Mouse (Mus musculus) macrophage (primary cell): Measurements from ENCODE around the gene Foxl2. TPM values are rescaled to one million over a fixed set of nuclear protein-coding genes. Genes with fewer than 3 reads are reported as not detected.

Experiments
- H3K27ac ChIP-seq: fragments of 350-480 bp; formaldehyde crosslinking; 2 replicates; pipeline ENCODE4 v1.9.0; 2021
- H3K36me3 ChIP-seq: fragments of 350-480 bp; formaldehyde crosslinking; 2 replicates; pipeline ENCODE4 v1.9.0; 2021; ENCODE audit errors: inconsistent target
- H3K4me3 ChIP-seq: fragments of 350-480 bp; formaldehyde crosslinking; 2 replicates; pipeline ENCODE4 v1.9.0; 2021; ENCODE audit errors: inconsistent target
- H3K79me2 ChIP-seq: fragments of 350-480 bp; formaldehyde crosslinking; 2 replicates; pipeline ENCODE4 v1.9.0; 2021; ENCODE audit errors: inconsistent target
- WGBS: methylation state at CpG from one replicate; pipeline ENCODE4 v1.1.7; 2026; ENCODE audit warnings: inconsistent platforms; ENCODE audit not compliant: missing documents; 5-methylcytosine and 5-hydroxymethylcytosine counted together
- polyA plus RNA-seq: library from polyadenylated mRNA; stranded (reverse); fragments of 250-400 nt; gene quantifications from 3 replicates; pipeline ENCODE4 v1.2.4, GENCODE M21; 2018; ENCODE audit warnings: inconsistent platforms
- total RNA-seq, 78 experiments: library from RNA; depleted of rRNA; stranded (reverse); fragments of 250-400 nt; gene quantifications; 1 replicate in 9 of 78; 2 replicates in 24 of 78; 3 replicates in 43 of 78; 4 replicates in 2 of 78; pipeline ENCODE4 v1.2.4; 2018; ENCODE audit warnings: inconsistent platforms in 56 of 78

Foxl2 gene
- total RNA-seq (2018; cell fraction: chromatin; rRNA removed), result under 1 TPM in 4 of 26 experiments, not detected in 22; 0.25 to 0.59 (median 0.27) TPM
- total RNA-seq (2018; cell fraction: cytosol; rRNA removed), result under 1 TPM in 5 of 26 experiments, not detected in 21; 0.03 to 0.14 (median 0.09) TPM
- under 1 TPM in 5 of 26 experiments, not detected in 21; 0.15 to 0.54 (median 0.29) TPM for total RNA-seq (2018; cell fraction: nucleus; rRNA removed)
- polyA plus RNA-seq, result not detected in 3 replicates

DNA sequence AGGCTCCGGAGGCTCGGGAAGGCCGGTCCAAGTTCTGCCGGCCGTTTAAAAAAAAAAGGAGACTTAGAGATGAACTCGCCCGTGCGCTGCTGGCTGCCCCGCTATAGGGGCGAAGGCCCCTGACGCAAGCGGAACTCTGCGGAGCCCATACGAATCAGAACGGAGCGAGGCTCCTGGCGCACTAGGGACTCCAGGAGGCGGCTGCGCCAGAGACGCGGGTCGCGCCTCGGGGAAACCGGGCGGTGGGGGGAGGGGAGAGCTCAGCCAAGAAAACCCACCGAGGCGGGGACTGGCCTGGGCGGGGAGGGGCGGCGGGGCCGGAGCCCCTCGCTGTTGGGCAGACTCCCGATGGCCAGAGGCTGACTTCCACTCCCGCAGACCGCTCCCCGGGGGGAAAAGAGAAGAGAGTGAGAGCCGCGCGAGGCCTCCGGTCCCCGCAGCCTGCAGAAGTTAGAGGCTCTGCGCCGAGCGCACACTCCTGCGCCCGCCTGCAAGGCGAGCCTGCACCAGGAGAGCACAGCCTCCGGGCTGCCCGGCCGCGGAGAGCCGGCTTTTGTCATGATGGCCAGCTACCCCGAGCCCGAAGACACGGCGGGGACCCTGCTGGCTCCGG lies at the start of gene Foxl2:
TSS of gene Foxl2 (plus strand) at position 186 of the 613 bp plus-strand sequence.
- no peak within 1 kb of the TSS for H3K4me3 ChIP-seq
- H3K36me3 ChIP-seq, result no peaks in the 10 kb centered on the region
- WGBS, result 2% methylated on average over 52 of the region's 58 CpGs

DNA sequence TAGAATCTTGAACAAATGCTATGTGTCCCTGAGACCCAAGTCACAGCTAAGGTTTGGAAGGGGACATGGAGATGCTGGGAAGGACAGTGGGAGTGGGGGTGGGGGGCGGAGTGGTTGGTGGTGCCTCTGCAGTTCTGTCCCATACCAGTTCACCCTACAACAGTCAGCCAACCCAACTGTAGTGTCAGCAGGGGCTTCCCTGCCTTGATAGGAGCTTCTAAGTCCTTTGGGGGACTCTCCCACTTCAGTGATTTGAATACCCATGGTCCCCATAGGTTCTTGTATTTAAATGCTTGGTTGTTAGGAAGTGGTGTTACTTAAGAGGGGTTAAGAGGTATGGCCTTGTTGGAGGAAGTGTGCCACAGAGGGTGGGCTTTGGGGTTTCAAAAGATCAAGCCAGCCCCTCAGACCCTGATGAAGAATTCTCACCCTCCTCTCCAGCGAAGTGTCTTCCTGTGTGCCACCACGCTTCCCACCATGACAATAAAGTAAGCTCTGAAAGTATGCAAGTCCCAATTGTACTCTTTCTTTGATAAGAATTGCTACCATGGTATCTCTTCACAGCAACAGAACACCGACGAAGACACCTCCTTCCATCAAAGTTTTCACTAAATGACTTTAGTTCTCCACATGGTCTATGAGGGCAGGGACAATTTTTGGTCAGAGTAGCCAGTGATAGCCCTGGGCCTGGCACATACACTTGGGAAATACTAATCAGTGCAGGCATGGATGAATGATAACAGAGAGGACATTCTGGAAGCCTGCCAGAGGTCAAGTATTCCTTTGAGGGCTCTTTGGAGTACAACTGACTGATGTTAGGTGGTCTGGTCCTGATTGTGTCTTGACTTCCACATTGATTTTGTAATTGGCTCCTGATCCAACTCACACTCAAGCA lies 34.2 kb upstream of the Foxl2 start:
- 98% methylated on average over 5 of the region's 5 CpGs for WGBS
- Histone ChIP-seq H3K27ac (no peak overlapping the region), H3K36me3 (no peaks in the 10 kb centered on the region), H3K79me2 (no peaks in the 10 kb centered on the region), H3K4me3 (no peak overlapping the region)

More for the DNA sequence above, at the start of gene Foxl2:
- Histone ChIP-seq H3K79me2 (no peaks in the 10 kb centered on the region), H3K27ac (no peak within 1 kb of the TSS)

DNA sequence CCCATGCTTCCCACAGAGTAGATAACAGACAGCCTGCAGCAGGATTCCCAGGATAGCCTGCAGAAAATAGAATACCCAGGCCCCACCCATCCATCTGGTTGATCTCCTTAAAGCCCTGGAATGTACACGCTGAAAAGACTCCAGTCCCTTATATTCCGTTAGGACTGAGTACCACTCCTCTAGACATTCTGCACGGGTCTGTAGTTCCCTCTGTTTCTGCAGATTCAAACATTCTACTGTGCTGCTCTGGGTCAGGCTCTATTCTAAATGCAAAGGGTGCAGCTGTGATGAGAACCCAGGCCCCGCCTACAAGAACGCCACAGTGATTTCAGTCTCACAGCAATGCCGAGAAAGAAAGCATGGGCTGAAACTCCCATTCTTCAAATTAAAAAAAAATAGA lies 32.0 kb upstream of the Foxl2 start:
- no peak overlapping the region for H3K27ac ChIP-seq
- no peaks in the 10 kb centered on the region for H3K36me3 ChIP-seq
- WGBS, result 66% methylated on average over 6 of the region's 6 CpGs
- no peaks in the 10 kb centered on the region for H3K79me2 ChIP-seq
- H3K4me3 ChIP-seq, result no peak overlapping the region

DNA sequence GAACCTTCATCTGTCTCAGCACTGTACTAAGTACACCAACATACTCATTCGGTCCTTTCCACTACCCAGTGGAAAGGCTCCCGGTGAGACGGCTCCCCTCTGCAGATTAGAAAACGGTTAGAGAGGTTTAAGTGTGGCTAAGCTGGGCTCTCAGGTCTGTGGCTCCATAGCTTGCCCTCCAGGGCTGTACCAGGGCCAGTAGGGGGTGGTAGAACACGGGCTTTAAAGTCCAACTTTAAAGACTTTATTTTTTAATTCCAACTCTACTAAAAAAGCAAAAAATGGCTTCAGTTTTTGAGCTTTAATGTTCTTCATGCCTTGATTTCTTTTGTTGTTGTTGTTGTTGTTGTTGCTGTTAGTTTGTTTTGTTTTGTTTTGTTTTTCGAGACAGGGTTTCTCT lies 30.9 kb upstream of the Foxl2 start:
- WGBS, result 55% methylated on average over 6 of the region's 6 CpGs
- Histone ChIP-seq H3K36me3 (no peaks in the 10 kb centered on the region), H3K79me2 (no peaks in the 10 kb centered on the region), H3K4me3 (no peak overlapping the region), H3K27ac (no peak overlapping the region)

DNA sequence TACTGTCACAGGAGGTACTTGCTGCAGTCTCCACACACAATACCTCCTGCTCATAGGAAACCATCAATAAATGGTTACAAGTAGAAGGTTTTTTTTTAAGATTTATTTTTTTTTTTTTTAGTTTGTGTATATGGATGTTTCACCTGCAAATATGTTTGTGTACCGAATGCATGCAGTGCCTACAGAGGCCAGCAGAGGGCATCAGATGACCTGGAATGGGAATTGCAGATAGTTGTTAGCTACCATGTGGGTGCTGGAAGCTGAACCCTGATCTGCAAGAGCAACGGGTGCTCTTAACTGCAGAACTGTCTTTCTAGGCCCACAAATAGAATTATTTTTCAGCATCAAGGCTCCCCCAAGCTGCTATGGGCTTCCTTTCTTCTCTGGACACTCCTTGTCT lies 25.6 kb upstream of the Foxl2 start:
- Histone ChIP-seq H3K27ac (no peak overlapping the region), H3K36me3 (no peaks in the 10 kb centered on the region), H3K79me2 (no peaks in the 10 kb centered on the region), H3K4me3 (no peak overlapping the region)
- WGBS, result 89% methylated on average over 2 of the region's 2 CpGs

DNA sequence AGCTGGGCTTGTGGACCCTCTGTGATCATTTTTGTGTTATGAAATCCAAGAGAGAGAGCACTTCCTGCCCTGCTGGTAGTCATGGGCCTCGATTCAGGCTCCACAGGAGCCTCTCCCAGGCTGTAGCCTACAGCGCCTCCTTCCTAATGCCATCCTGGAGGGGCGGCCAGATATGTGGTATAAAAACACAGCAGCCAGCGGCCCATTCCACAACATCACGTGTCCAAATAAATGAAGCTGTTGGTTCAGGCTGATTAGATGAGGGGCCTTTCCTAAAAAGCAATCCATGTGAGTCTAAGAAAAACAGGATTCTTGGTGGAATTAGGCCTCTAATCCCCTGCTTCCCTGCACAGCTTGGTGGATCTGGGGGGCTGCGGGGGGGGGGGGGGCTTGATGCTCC lies 22.2 kb upstream of the Foxl2 start:
- Histone ChIP-seq H3K79me2 (no peaks in the 10 kb centered on the region), H3K4me3 (no peak overlapping the region), H3K36me3 (no peaks in the 10 kb centered on the region), H3K27ac (no peak overlapping the region)
- 68% methylated on average over 6 of the region's 6 CpGs for WGBS

DNA sequence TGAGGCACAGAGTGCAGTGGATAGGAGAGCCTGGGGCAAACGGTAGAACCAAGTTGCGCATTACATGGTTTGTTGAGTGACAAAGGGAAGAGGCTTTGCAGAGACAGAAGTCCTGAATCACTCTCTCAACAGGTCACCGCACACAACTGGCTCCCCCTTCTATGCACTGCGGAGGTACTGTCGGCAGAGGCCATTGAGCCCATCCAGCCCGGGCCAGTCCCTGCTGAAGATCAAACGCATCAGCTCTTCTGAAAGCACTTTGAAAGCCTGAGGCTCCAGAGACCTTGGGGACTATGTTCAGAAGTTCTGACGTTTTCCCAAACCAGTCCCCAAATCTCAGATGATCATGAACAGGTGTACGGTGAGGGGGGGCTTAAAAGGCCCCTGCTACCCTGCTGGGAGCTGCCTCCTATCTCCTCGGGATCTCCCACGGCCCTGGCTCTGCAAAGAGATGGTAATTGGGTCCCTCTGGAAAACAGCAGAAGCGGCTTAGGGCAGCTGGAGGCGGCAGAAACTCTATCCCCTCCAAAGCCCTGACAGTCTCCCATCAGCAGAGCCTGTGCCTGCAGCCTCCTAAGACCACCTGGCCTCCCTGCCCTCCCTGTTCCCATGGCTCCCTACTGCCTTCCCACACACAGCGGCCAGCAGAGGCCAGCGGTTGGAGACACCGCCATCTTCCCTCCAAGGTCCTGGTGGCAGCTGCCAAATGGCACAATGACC lies 19.7 kb upstream of the Foxl2 start:
- Histone ChIP-seq H3K27ac (no peak overlapping the region), H3K36me3 (no peaks in the 10 kb centered on the region), H3K79me2 (no peaks in the 10 kb centered on the region), H3K4me3 (no peak overlapping the region)
- 38% methylated on average over 16 of the region's 16 CpGs for WGBS

DNA sequence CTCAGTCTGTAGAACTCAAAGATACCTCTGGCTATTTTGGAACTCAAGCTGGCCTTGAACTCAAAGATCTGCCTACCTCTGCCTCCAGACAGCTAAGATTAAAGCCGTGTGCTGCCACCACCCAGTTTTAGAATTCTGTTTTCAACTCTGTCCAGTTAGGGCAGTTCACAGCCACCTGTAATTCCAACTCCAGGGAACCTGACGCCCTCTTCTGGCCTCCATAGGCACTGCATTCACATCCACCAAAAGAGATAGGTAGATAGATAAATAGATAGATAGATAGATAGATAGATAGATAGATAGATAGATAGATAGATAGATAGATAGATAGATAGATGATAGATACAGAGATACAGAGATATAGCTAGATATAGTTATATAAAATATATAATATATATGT lies 15.8 kb upstream of the Foxl2 start:
- H3K27ac ChIP-seq, result no peak overlapping the region
- no peaks in the 10 kb centered on the region for H3K36me3 ChIP-seq
- H3K79me2 ChIP-seq, result no peaks in the 10 kb centered on the region
- 41% methylated on average over 2 of the region's 2 CpGs for WGBS
- no peak overlapping the region for H3K4me3 ChIP-seq

DNA sequence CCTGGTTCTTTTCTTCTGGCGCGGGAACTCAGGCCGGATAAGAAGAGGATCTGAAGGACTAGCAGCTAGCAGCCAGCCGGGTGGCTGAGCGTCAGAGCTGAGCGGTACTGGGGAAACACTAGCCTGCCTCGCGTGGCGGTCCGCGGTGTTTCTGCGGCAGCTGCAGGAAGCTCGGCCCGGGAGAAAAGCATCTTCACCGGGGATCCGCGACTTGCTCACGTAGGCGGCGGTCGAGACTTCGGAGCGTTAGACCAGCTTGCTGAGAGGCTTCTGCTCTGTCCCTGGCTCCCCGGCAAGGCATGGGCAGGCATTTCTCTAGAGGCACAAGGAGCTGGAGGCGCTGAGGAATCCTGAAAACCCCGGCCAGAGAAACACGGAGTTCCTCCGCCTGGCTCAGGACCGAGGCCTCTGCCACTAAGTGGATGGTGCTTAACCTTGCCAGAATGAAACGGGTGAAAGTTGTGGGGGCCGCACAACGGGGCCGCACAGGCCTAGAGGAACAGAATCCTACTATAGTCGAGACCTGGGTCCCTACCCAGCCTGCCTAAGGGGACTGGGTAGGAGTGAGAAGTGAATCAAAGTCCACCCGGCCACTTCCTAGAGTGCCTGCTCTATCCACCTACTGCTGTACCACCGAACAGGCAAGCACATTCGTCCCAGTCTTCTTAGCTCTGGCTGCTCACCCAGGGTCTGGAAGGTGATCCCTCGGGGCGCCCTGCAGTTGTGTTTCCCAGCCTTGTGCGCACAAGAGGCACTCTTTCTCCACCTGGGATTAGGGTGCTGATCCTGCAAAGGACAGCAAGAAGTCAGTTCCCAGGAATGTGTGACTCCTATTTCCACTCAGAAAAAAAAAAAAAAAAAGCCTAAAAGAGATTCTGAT lies 2.7 kb upstream of the Foxl2 start:
- 3% methylated on average over 40 of the region's 40 CpGs for WGBS
- Histone ChIP-seq H3K27ac (no peak overlapping the region), H3K36me3 (no peaks in the 10 kb centered on the region), H3K4me3 (no peak overlapping the region), H3K79me2 (no peaks in the 10 kb centered on the region)

DNA sequence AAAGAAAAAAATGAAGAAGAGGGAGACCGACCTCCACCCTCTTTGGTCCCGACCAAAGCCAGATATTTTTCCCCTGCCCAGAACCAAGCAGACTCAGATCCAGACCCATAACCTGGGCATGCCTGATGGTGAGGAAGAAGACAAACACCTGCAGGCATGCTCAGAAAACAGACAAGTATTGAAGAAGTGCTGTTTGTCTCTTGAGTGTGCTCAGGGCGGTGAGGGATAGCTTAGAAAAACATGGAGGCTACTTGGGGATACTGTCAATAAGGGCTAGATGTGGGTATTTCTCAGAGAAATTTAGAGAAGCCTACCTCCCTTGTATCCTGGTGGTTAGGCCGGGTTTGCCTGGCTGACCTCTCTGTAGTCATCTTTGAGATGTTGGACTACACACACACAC lies 1.8 kb upstream of the Foxl2 start:
- 9% methylated on average over 4 of the region's 4 CpGs for WGBS
- Histone ChIP-seq H3K79me2 (no peaks in the 10 kb centered on the region), H3K27ac (no peak overlapping the region), H3K36me3 (no peaks in the 10 kb centered on the region), H3K4me3 (no peak overlapping the region)

DNA sequence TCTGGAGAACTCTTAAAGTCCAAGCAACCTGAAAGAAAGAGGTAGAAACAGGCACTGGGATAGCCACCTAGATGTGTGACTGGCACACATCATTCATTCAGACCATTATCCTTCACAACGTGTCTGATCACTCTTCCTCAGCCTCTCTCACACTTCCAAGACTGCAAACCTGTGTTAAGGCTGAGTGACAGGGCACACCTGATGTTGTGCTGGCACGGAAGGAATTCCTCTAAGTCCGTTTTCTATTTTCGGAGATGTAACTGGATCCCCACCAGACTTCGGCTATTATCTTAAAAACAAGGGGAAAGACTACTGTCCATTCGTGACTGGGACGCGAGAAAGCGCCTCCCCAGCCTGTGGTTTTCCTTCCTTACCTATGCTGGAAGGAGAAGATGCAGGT lies 1.3 kb upstream of the Foxl2 start:
- no peak overlapping the region for H3K27ac ChIP-seq
- H3K36me3 ChIP-seq, result no peaks in the 10 kb centered on the region
- no peak overlapping the region for H3K4me3 ChIP-seq
- WGBS, result 14% methylated on average over 9 of the region's 9 CpGs
- H3K79me2 ChIP-seq, result no peaks in the 10 kb centered on the region

DNA sequence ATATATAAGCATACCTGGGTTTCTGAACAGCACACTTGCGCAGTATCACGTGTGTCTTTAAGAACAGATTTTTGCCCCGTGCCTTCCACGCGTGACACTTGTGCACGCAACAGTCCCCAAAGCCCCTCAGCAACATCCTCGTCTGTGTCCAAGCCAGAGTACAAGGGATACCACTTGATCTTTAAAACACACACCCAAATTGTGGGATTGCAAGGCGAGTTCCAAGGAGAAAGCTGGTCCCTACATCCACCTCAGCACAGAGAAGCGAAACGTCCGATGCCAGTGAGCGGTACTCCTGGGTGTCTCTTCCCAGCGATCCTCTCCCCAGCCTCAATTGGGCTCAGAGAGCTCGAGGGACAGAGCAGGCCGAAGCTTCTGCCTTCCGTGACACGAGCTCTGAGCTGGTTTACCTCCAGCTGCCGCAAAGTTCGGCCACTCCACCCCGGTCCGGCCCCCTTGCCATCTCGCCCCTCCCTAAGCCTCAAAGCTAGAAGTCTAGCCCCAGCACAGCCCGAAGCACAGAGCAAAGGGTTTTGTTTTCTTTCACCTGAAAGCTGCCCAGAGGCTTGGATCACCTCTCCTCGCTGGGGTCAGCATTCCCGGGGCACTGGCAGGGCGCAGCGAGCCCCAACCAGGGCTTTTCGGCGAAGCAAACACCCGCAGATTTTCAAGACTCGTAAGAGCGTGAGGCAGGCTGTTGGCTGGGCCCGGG lies 541 bp upstream of the Foxl2 start:
- H3K27ac ChIP-seq, result no peak overlapping the region
- no peaks in the 10 kb centered on the region for H3K36me3 ChIP-seq
- H3K79me2 ChIP-seq, result no peaks in the 10 kb centered on the region
- H3K4me3 ChIP-seq, result no peak overlapping the region
- 5% methylated on average over 33 of the region's 33 CpGs for WGBS

DNA sequence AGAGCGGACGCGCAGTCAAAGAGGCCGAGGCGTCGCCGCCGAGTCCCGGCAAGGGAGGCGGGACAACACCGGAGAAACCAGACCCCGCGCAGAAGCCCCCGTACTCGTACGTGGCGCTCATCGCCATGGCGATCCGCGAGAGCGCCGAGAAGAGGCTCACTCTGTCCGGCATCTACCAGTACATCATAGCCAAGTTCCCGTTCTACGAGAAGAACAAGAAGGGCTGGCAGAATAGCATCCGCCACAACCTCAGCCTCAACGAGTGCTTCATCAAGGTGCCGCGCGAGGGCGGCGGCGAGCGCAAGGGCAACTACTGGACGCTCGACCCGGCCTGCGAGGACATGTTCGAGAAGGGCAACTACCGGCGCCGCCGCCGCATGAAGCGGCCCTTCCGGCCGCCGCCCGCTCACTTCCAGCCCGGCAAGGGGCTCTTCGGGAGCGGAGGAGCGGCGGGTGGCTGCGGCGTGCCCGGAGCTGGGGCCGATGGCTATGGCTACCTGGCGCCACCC lies 682 bp downstream of the Foxl2 start:
- 2% methylated on average over 60 of the region's 60 CpGs for WGBS
- Histone ChIP-seq H3K36me3 (no peaks in the 10 kb centered on the region), H3K27ac (no peak overlapping the region), H3K4me3 (no peak overlapping the region), H3K79me2 (no peaks in the 10 kb centered on the region)
